Mouse (Mus musculus): ENCODE measurements at regions not wholly inside any gene's neighbourhood (a gene's known extent, or its start where the extent isn't known, plus 50 kb on each side); places are given as distances from the start of the nearest gene placed in this dataset.

- H3K27ac ChIP-seq = no peak overlapping the region
These were observed 199.1 kb upstream of the Aldoart1 start for GRCm38 (mm10) chr4:73051511-73051910.

GRCm38 (mm10) chr4:73047804-73048203 is 195.4 kb upstream of the Aldoart1 start:
- WGBS = 56% methylated on average over 2 of the region's 2 CpGs
- ATAC-seq (ENCODE audit: insufficient number of reproducible peaks, insufficient read depth, low FRiP score, low TSS enrichment) = no peak
- Histone ChIP-seq H3K27me3 (no peaks in the 10 kb centered on the region), H3K4me2 (replicated peaks) (no peak overlapping the region), H3K27ac (no peak overlapping the region), H3K4me1 (no peaks in the 10 kb centered on the region), H3K36me3 (no peaks in the 10 kb centered on the region), H3K9me3 (no peaks in the 10 kb centered on the region), H3K9ac (no peak overlapping the region), H3K4me3 (no peak overlapping the region)

More at GRCm38 (mm10) chr4:73051511-73051910, 199.1 kb upstream of the Aldoart1 start:
- H3K4me1 ChIP-seq = no peaks in the 10 kb centered on the region
- H3K36me3 ChIP-seq = no peaks in the 10 kb centered on the region
- no peak for ATAC-seq (ENCODE audit: insufficient number of reproducible peaks, insufficient read depth, low FRiP score, low TSS enrichment)
- no peaks in the 10 kb centered on the region for H3K27me3 ChIP-seq
- H3K9ac ChIP-seq = no peak overlapping the region
- 77% methylated on average over 1 of the region's 1 CpGs for WGBS
- H3K9me3 ChIP-seq = no peaks in the 10 kb centered on the region
- no peak overlapping the region for H3K4me2 ChIP-seq (replicated peaks)
- no peak overlapping the region for H3K4me3 ChIP-seq

GRCm38 (mm10) chr4:73044356-73044755 is 191.9 kb upstream of the Aldoart1 start:
- H3K27me3 ChIP-seq = no peaks in the 10 kb centered on the region
- H3K4me3 ChIP-seq = no peak overlapping the region
- no peaks in the 10 kb centered on the region for H3K9me3 ChIP-seq
- 15% methylated on average over 2 of the region's 2 CpGs for WGBS
- ATAC-seq (ENCODE audit: insufficient number of reproducible peaks, insufficient read depth, low FRiP score, low TSS enrichment) = no peak
- no peaks in the 10 kb centered on the region for H3K36me3 ChIP-seq
- no peak overlapping the region for H3K9ac ChIP-seq
- H3K4me2 ChIP-seq (replicated peaks) = no peak overlapping the region
- H3K27ac ChIP-seq = no peak overlapping the region
- H3K4me1 ChIP-seq = 0 out of 2 replicates have a peak, but pooled peaks cover 3% of the 10 kb centered on the region

GRCm38 (mm10) chr4:73042672-73043071 is 190.2 kb upstream of the Aldoart1 start:
- no peak overlapping the region for H3K27ac ChIP-seq
- H3K9ac ChIP-seq = no peak overlapping the region
- H3K9me3 ChIP-seq = no peaks in the 10 kb centered on the region
- H3K36me3 ChIP-seq = no peaks in the 10 kb centered on the region
- H3K27me3 ChIP-seq = no peaks in the 10 kb centered on the region
- no peak for ATAC-seq (ENCODE audit: insufficient number of reproducible peaks, insufficient read depth, low FRiP score, low TSS enrichment)
- no peak overlapping the region for H3K4me3 ChIP-seq
- 0 out of 2 replicates have a peak, but pooled peaks cover 3% of the 10 kb centered on the region for H3K4me1 ChIP-seq
- H3K4me2 ChIP-seq (replicated peaks) = no peak overlapping the region
- WGBS = 18% methylated on average over 2 of the region's 2 CpGs

- no peak overlapping the region for H3K4me2 ChIP-seq (replicated peaks)
- no peaks in the 10 kb centered on the region for H3K9me3 ChIP-seq
- 0 out of 2 replicates have a peak, but pooled peaks cover 3% of the 10 kb centered on the region for H3K4me1 ChIP-seq
- WGBS = 20% methylated on average over 2 of the region's 2 CpGs
- no peaks in the 10 kb centered on the region for H3K36me3 ChIP-seq
- H3K4me3 ChIP-seq = no peak overlapping the region
- ATAC-seq (ENCODE audit: insufficient number of reproducible peaks, insufficient read depth, low FRiP score, low TSS enrichment) = no peak
- H3K27me3 ChIP-seq = no peaks in the 10 kb centered on the region
- no peak overlapping the region for H3K27ac ChIP-seq
- H3K9ac ChIP-seq = no peak overlapping the region
These were observed 189.1 kb upstream of the Aldoart1 start for GRCm38 (mm10) chr4:73041486-73041885.

- no peaks in the 10 kb centered on the region for H3K4me1 ChIP-seq
- ATAC-seq (ENCODE audit: insufficient number of reproducible peaks, insufficient read depth, low FRiP score, low TSS enrichment) = no peak
- no peak overlapping the region for H3K27ac ChIP-seq
- WGBS = 75% methylated on average over 1 of the region's 1 CpGs
- H3K9ac ChIP-seq = no peak overlapping the region
- H3K36me3 ChIP-seq = no peaks in the 10 kb centered on the region
- no peaks in the 10 kb centered on the region for H3K27me3 ChIP-seq
- H3K4me3 ChIP-seq = no peak overlapping the region
- no peak overlapping the region for H3K4me2 ChIP-seq (replicated peaks)
- H3K9me3 ChIP-seq = no peaks in the 10 kb centered on the region
These were observed 145.3 kb upstream of the Aldoart1 start for GRCm38 (mm10) chr4:72997686-72998085.

GRCm38 (mm10) chr4:72996102-72996501 is 143.7 kb upstream of the Aldoart1 start:
- no peak for ATAC-seq (ENCODE audit: insufficient number of reproducible peaks, insufficient read depth, low FRiP score, low TSS enrichment)
- Histone ChIP-seq H3K4me2 (replicated peaks) (no peak overlapping the region), H3K9me3 (no peaks in the 10 kb centered on the region), H3K9ac (no peak overlapping the region), H3K4me3 (no peak overlapping the region), H3K27ac (no peak overlapping the region), H3K27me3 (no peaks in the 10 kb centered on the region), H3K4me1 (no peaks in the 10 kb centered on the region), H3K36me3 (no peaks in the 10 kb centered on the region)
- WGBS = 49% methylated on average over 2 of the region's 2 CpGs

- Histone ChIP-seq H3K27me3 (no peaks in the 10 kb centered on the region), H3K9me3 (no peaks in the 10 kb centered on the region), H3K4me1 (no peaks in the 10 kb centered on the region; the same call in 1 of the 2 replicates), H3K27ac (no peak overlapping the region), H3K4me2 (replicated peaks) (no peak overlapping the region), H3K36me3 (no peaks in the 10 kb centered on the region), H3K4me3 (no peak overlapping the region), H3K9ac (no peak overlapping the region)
- peak; percentile 97 for ATAC-seq (ENCODE audit: insufficient number of reproducible peaks, insufficient read depth, low FRiP score, low TSS enrichment)
- 15% methylated on average over 7 of the region's 7 CpGs for WGBS
These were observed 94.0 kb upstream of the Aldoart1 start for GRCm38 (mm10) chr4:72946369-72946981.

- Histone ChIP-seq H3K4me3 (no peak overlapping the region), H3K9me3 (no peaks in the 10 kb centered on the region), H3K9ac (no peak overlapping the region), H3K4me1 (no peaks in the 10 kb centered on the region), H3K27ac (no peak overlapping the region), H3K27me3 (no peaks in the 10 kb centered on the region), H3K36me3 (no peaks in the 10 kb centered on the region), H3K4me2 (replicated peaks) (no peak overlapping the region)
- WGBS = 72% methylated on average over 3 of the region's 3 CpGs
- ATAC-seq (ENCODE audit: insufficient number of reproducible peaks, insufficient read depth, low FRiP score, low TSS enrichment) = no peak
These were observed 71.0 kb upstream of the Aldoart1 start for GRCm38 (mm10) chr4:72923396-72923795.

- Histone ChIP-seq H3K9me3 (no peaks in the 10 kb centered on the region), H3K36me3 (no peaks in the 10 kb centered on the region), H3K4me1 (no peaks in the 10 kb centered on the region), H3K27me3 (no peaks in the 10 kb centered on the region), H3K9ac (no peak overlapping the region), H3K4me2 (replicated peaks) (no peak overlapping the region), H3K4me3 (no peak overlapping the region), H3K27ac (no peak overlapping the region)
- ATAC-seq (ENCODE audit: insufficient number of reproducible peaks, insufficient read depth, low FRiP score, low TSS enrichment) = no peak
- WGBS = 86% methylated on average over 3 of the region's 3 CpGs
These were observed 62.6 kb upstream of the Aldoart1 start for GRCm38 (mm10) chr4:72914991-72915390.

Measured in embryonic facial prominence, embryonic 12.5 days (tissue).